7 mouse cellular contexts compared by ENCODE assay signal in genomic region chr7:65370787-65371616, GRCm38 (mm10).
A peak's percentile ranks its signal among the peaks of the same experiment; 100 is the strongest.
DNase-seq lines count a peak whose midpoint lies in the region; ATAC-seq and TF ChIP-seq lines count a peak whose summit lies in the region.

No protein-coding gene starts in this region.

- peak; percentile 92 for ATAC-seq in embryonic facial prominence, embryonic 15.5 days (ENCODE audit: insufficient number of reproducible peaks, low FRiP score, low TSS enrichment, low read depth)
- peak; percentile 90 for ATAC-seq in limb, embryonic 13.5 days (ENCODE audit: low FRiP score, low read depth)
- ATAC-seq in midbrain, embryonic 15.5 days (replicated peaks), result peak; percentile 94

- TF ChIP-seq CTCF in bone marrow, adult 2 months (IDR thresholded peaks at IDR 0.05; ENCODE audit: control insufficient read depth, insufficient read depth, low read length), result no peak

- 2% methylated on average over 91 of the region's 92 CpGs for WGBS in bone marrow, adult 2 months
- under 1% methylated on average over 71 of the region's 92 CpGs for WGBS in embryonic facial prominence, embryonic 15.5 days
- WGBS in limb, embryonic 13.5 days, result under 1% methylated on average over 82 of the region's 92 CpGs
- WGBS in midbrain, embryonic 15.5 days, result under 1% methylated on average over 84 of the region's 92 CpGs

- no peak for TF ChIP-seq POLR2A in bone marrow, adult 2 months (IDR thresholded peaks at IDR 0.05; ENCODE audit: borderline replicate concordance, control insufficient read depth, low read depth, low read length)

- peak overlapping the region; percentile 39 for H3K4me3 ChIP-seq in bone marrow, adult 2 months (replicated peaks; ENCODE audit: control insufficient read depth, low read depth, low read length)
- peak overlapping the region; percentile 81 for H3K4me3 ChIP-seq in embryonic facial prominence, embryonic 15.5 days (replicated peaks)
- H3K4me3 ChIP-seq in limb, embryonic 13.5 days, result peak overlapping the region; percentile 72
- peak overlapping the region; percentile 79 for H3K4me3 ChIP-seq in midbrain, embryonic 15.5 days

- H3K9me3 ChIP-seq in embryonic facial prominence, embryonic 15.5 days (replicated peaks), result no peaks in the 10 kb centered on the region
- H3K9me3 ChIP-seq in limb, embryonic 13.5 days, result no peaks in the 10 kb centered on the region
- no peaks in the 10 kb centered on the region for H3K9me3 ChIP-seq in midbrain, embryonic 15.5 days

- H3K4me1 ChIP-seq in bone marrow, adult 2 months (ENCODE audit: control insufficient read depth, insufficient read depth, low read length), result no peaks in the 10 kb centered on the region; the same call in 1 of the 2 replicates
- H3K4me1 ChIP-seq in embryonic facial prominence, embryonic 15.5 days, result peaks cover 13% of the 10 kb centered on the region; the same call in 1 of the 2 replicates
- H3K4me1 ChIP-seq in limb, embryonic 13.5 days, result peaks cover 34% of the 10 kb centered on the region
- H3K4me1 ChIP-seq in midbrain, embryonic 15.5 days, result peaks cover 12% of the 10 kb centered on the region

- no peaks in the 10 kb centered on the region for H3K36me3 ChIP-seq in embryonic facial prominence, embryonic 15.5 days
- no peaks in the 10 kb centered on the region for H3K36me3 ChIP-seq in limb, embryonic 13.5 days
- no peaks in the 10 kb centered on the region for H3K36me3 ChIP-seq in midbrain, embryonic 15.5 days (replicated peaks)

- H3K9ac ChIP-seq in embryonic facial prominence, embryonic 15.5 days, result peak overlapping the region; percentile 79
- peak overlapping the region; percentile 77 for H3K9ac ChIP-seq in limb, embryonic 13.5 days
- H3K9ac ChIP-seq in midbrain, embryonic 15.5 days, result peak overlapping the region; percentile 57

- peak overlapping the region; percentile 63; the same call in 1 of the 2 replicates for H3K27ac ChIP-seq in bone marrow, adult 2 months (ENCODE audit: control insufficient read depth, insufficient read depth, low read depth, low read length, poor library complexity)
- peak overlapping the region; percentile 96 for H3K27ac ChIP-seq in embryonic facial prominence, embryonic 15.5 days (replicated peaks)
- peak overlapping the region; percentile 79 for H3K27ac ChIP-seq in limb, embryonic 13.5 days
- H3K27ac ChIP-seq in midbrain, embryonic 15.5 days, result peak overlapping the region; percentile 72

- DNase-seq in heart, adult 8-10 months (ENCODE audit: low spot score), result peak; percentile 91
- DNase-seq in kidney, adult 9 months, result peak; percentile 94
- DNase-seq in spleen, postnatal 10 days (ENCODE audit: low spot score in 2 of 2), result peak; percentile 66 to 77

- H3K4me2 ChIP-seq in embryonic facial prominence, embryonic 15.5 days (replicated peaks), result peak overlapping the region; percentile 57
- H3K4me2 ChIP-seq in limb, embryonic 13.5 days (replicated peaks), result peak overlapping the region; percentile 75
- H3K4me2 ChIP-seq in midbrain, embryonic 15.5 days, result peak overlapping the region; percentile 85

- no peaks in the 10 kb centered on the region for H3K27me3 ChIP-seq in embryonic facial prominence, embryonic 15.5 days
- no peaks in the 10 kb centered on the region for H3K27me3 ChIP-seq in limb, embryonic 13.5 days
- no peaks in the 10 kb centered on the region for H3K27me3 ChIP-seq in midbrain, embryonic 15.5 days (replicated peaks)

Comparison
In these comparisons a context has a peak if more than half of its experiments do, and no peak if none do; other contexts are left out.
1. Peak in every context shown above with its lines: DNase-seq, ATAC-seq, H3K4me3 ChIP-seq and H3K27ac ChIP-seq.